Mouse (Mus musculus): ENCODE results near the gene Hivep3. TPM values are rescaled to one million over a fixed set of nuclear protein-coding genes. Genes with fewer than 3 reads are reported as not detected.

The Hivep3 gene
- total RNA-seq, 4 experiments from 2014 or later = 8.1 to 28.5 (median 18.5) TPM

- DNase-seq = no peak
Measured at GRCm38 (mm10) chr4:119816620-119817356, 83.2 kb downstream of the Hivep3 start.

GRCm38 (mm10) chr4:119825956-119826355, 92.4 kb downstream of the Hivep3 start:
- DNase-seq = no peak

DNA sequence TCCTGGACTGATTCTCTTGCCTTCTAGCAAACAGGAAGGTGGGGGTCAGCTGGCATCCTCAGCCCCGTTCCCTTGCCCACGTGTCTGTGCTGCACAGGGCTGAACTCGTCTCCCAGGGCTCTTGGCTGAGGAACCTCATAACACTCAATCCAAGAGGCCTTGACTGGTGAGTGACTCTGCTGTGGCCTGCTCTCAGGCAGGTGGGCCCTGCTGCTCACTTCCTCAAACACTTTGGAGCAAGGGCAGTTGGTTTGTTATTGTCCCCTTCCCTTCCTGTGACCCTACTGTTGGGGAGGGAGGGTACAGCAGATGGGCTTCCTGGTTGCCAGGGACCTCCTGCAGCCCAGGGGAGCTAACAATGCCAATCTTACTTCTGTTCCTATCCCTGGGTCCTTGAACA, 94.8 kb downstream of the Hivep3 start:
- DNase-seq = no peak

DNA sequence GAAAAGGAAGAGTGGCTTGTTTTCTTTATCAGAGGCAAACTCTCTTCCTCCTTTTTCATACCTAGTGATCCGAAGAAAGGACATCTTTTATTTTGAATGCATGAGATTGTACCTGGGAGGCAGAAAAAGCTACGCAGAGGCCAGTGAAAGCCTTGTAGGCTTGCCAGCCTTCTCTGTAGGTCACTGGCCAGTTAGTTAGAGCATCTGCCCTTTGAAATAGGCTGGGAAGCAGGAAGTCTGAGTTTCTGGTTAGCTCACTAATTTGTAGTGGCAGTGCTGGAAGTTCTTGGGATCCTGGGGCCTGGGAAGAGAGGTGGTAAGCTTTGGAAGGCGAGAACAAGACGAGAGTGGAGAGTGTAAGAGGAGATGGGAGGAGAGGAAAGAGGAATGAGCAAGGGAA, 95.4 kb downstream of the Hivep3 start:
- no peak for DNase-seq

- no peak for DNase-seq
Measured at GRCm38 (mm10) chr4:119833333-119833732, 99.7 kb downstream of the Hivep3 start.

DNA sequence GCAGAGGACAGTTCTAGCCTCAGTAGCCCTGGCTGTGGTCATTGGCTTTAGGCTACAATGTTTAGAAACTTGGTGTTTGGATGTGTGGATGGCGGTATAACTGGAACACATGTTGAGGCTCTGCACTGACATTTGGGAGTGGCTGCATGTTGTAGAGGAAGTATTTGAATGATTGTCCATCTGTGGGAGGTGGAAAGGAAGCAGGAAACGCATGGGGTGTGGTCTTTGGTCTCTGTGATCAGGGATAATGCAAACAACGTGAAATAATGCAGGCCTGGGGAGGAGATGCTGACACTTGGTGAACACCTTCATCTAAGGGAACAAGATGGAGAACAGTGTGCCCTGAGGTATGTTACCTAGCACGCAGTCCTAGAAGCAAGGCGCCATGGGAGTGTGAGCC, 100.3 kb downstream of the Hivep3 start:
- DNase-seq = no peak

- DNase-seq = no peak
Measured at GRCm38 (mm10) chr4:119836181-119836580, 102.6 kb downstream of the Hivep3 start.

DNA sequence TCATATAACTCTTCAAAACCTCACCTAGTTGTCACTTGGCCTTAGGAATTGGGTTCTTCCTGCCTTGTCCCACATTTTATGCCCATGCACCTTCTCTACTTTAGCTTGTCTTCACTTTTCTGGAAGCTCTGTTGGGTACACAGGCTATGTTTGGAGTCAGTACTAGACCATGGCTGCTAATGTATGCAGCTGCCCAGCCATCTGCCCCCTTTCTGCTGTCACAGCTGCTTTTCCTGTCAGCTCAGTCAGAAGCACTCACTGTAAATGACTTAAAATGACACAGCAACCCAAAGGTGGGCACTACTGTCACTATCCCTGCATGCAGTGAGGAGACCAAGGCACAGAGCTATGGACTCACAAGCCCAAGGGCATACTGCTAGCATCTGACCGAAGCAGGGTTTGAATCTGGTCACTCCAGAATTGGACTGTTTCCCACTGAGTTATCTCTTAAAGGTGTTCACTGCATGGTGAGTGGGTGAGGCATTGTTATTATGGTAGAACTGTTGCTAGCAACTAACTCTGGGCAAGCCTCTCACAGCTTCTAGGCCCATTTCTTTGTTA, 104.0 kb downstream of the Hivep3 start:
- no peak for DNase-seq

- no peak for DNase-seq
Measured at GRCm38 (mm10) chr4:119838308-119838707, 104.7 kb downstream of the Hivep3 start.

- DNase-seq = no peak
Measured at GRCm38 (mm10) chr4:119843294-119843693, 109.7 kb downstream of the Hivep3 start.

GRCm38 (mm10) chr4:119844267-119844666, 110.7 kb downstream of the Hivep3 start:
- no peak for DNase-seq

- no peak for DNase-seq
Measured at GRCm38 (mm10) chr4:119845596-119846161, 112.1 kb downstream of the Hivep3 start.

DNA sequence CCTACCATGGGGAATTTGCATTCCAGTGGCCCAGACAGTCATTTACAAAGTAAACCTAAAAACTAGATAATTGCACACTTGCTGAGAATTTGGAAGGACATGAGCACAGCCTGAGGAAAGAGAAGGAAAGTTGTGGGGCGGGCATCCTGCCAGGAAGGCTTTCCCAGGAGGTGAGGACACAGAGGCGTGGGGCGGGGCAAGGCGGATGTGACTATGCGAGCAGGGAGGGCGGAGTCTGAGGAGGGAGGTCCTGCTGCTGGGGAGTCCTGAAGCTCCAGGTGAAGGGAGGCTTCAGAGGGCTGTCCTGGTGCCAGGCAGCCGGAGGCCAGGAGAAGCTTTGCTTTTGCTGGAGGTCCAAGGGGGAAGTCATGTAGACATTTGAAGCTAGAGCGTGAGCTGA, 118.9 kb downstream of the Hivep3 start:
- peak; percentile 15 for DNase-seq

- DNase-seq = no peak
Measured at GRCm38 (mm10) chr4:119854307-119855144, 120.9 kb downstream of the Hivep3 start.

- no peak for DNase-seq
Measured at GRCm38 (mm10) chr4:119859454-119859853, 125.9 kb downstream of the Hivep3 start.

GRCm38 (mm10) chr4:119861001-119861400, 127.4 kb downstream of the Hivep3 start:
- DNase-seq = no peak

DNA sequence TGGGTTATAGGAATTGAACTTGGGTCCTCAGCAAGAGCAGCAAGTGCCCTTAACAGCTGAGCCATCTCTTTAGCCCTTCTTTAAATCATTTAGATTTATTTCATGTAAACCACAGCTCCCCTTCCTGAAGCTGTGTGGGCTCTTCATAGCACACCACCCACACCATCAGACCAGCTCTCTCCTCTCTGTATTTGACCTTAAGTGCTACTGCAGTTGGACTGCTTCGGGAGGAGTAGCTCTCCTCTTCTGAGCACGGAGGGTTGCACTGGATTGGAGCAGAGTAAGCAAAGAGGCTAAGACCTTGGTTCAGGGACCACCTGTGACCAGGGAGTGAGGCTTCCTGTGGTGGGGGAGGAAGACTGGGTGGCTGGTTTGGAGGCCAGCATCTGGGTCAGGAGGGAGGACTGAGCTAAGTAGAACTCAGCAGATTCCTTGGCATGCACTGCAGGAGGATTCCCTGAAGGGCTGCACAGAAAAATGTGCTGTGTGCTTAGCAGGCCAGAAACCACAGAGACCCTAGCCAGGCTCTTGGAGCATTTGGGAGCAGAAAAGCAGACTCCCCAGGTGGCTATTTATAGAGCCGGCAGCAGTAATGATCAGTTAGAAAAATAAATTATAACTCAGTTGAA, 132.4 kb downstream of the Hivep3 start:
- no peak for DNase-seq

DNA sequence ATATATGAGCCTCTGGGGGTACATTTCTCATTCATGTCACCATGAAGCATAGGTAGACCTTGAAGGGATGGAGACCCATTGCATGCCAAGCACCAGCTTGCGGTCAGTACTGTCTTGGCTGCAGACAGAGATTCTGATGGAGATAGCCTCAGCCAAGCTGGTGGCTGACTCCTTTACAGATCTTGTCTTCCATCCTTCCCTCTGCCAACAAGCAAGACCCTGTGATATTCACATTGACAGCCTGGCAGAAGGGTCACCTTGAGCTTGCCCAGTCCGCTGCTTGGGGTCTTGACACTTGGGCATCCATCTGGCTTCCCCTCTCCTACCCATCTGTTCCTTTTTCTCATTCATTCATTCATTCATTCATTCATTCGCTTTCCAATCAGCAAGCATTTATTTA, 133.5 kb downstream of the Hivep3 start:
- no peak for DNase-seq

GRCm38 (mm10) chr4:119870411-119870810, 136.8 kb downstream of the Hivep3 start:
- peak; percentile 21 for DNase-seq

DNA sequence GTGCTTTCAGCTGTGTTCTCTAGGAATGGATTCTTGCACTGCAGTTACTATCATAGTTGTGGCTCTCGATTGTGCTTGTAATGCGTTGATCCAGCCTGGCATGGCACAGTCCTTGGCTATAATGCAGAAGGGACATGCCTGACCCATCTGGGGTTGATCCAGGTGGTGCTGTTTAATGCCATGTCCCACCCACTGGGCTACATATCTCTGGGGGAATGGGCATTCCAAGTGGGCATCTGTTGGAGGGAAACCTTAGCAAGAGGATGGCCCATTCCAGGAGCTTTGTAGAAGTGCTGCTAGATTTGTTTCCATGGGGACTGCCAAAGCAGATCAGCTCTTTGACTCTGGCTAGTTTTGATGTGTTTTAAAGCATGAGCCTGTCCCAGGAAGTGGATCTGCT, 137.9 kb downstream of the Hivep3 start:
- DNase-seq = no peak

DNA sequence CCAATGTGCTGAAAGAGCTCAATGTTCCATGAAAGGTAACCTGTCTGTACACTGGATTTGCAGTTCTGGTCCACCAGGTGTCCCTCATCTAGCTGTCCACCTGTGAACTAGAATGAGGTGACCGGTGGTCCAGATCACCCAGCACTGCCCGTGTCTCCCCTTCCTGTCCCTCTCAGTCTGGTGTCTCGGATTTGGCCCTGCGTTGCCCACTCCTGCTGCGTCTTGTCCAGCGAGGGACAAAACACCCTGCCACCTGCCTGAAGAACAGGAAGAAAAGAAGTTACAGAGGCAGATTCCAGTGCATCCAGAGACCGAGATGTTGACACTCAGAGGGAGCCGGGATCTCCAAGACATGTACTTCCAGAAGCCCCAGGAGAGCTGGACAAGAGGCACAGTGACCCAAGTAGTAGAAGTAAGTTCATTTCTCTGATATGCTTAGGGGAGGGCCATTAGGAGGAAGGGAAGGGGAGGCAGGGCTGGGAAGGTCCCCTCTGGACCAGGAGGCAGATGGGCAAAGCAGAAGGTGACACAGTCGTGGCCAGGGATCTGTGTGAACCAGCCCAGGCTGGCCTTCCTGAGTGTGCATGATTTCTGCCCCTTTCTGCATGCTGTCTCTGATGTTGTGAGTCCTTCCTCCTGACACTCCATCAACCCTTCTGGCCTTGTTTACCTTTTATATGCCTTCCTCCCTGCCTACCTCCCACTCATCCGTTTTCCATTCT, 138.4 kb downstream of the Hivep3 start:
- DNase-seq = no peak

GRCm38 (mm10) chr4:119873935-119874334, 140.4 kb downstream of the Hivep3 start:
- DNase-seq = no peak

All from adrenal gland, adult 8-10 months (tissue).